Mouse (Mus musculus) heart, embryonic 14.5 days (tissue): ENCODE measurements around the gene Sh2b2. TPM values are rescaled to one million over a fixed set of nuclear protein-coding genes. Genes with fewer than 3 reads are reported as not detected.
"Not testable (repeated sequence)": the region's sequence is repeated elsewhere in the genome, so short reads cannot be mapped to it uniquely, and the experiment has no call there.

Experiments
- ATAC-seq: fragments of 200-750 bp; cut with Nextera tagmentation; 2 replicates; pipeline ENCODE4 v1.8.0; 2017; ENCODE audit warnings: low read depth, moderate TSS enrichment; ENCODE audit not compliant: insufficient number of reproducible peaks, insufficient read depth, low FRiP score
- H3K27ac ChIP-seq, 2 experiments: fragments of 200-500 bp in 1 of 2; fragments of 300-500 bp in 1 of 2; sonication (generic) in 1 of 2; replicated peaks in 1 of 2; 2 replicates each; pipeline ENCODE4 v1.5.1; 2012 to 2014; ENCODE audit warnings: low read depth in 2 of 2, low read length in 2 of 2, control low read depth in 1 of 2, mild to moderate bottlenecking in 1 of 2, mixed read lengths in 1 of 2; ENCODE audit not compliant: control insufficient read depth in 1 of 2, insufficient read depth in 1 of 2
- H3K27me3 ChIP-seq: fragments of 300-500 bp; sonication (generic); 2 replicates; pipeline ENCODE4 v1.6.1; 2014; ENCODE audit warnings: mild to moderate bottlenecking, low read length, control low read depth; ENCODE audit not compliant: control insufficient read depth, insufficient read depth
- H3K36me3 ChIP-seq: fragments of 300-500 bp; sonication (generic); 2 replicates; pipeline ENCODE4 v1.6.1; 2014; ENCODE audit warnings: mild to moderate bottlenecking, control low read depth, low read length, mixed read lengths; ENCODE audit not compliant: control insufficient read depth, insufficient read depth
- H3K4me1 ChIP-seq, 2 experiments: fragments of 200-500 bp in 1 of 2; fragments of 300-500 bp in 1 of 2; sonication (generic) in 1 of 2; 2 replicates each; pipeline ENCODE4 v1.6.1; 2012 to 2014; ENCODE audit warnings: low read length in 2 of 2, control low read depth in 1 of 2, mixed read lengths in 1 of 2; ENCODE audit not compliant: control insufficient read depth in 2 of 2, insufficient read depth in 2 of 2
- H3K4me2 ChIP-seq: fragments of 300-500 bp; sonication (generic); 2 replicates; pipeline ENCODE4 v1.6.1; 2014; ENCODE audit warnings: mild to moderate bottlenecking, low read length
- H3K4me3 ChIP-seq, 2 experiments: fragments of 200-500 bp in 1 of 2; fragments of 300-500 bp in 1 of 2; sonication (generic) in 1 of 2; 2 replicates each; pipeline ENCODE4 v1.5.1; 2012 to 2014; ENCODE audit warnings: low read length in 2 of 2, mild to moderate bottlenecking in 2 of 2, control low read depth in 1 of 2, low read depth in 1 of 2, moderate library complexity in 1 of 2; ENCODE audit not compliant: control insufficient read depth in 1 of 2, insufficient read depth in 1 of 2
- H3K9ac ChIP-seq: fragments of 300-500 bp; sonication (generic); 2 replicates; pipeline ENCODE4 v1.6.1; 2014; ENCODE audit warnings: mild to moderate bottlenecking, low read length
- H3K9me3 ChIP-seq: fragments of 300-500 bp; sonication (generic); 2 replicates; pipeline ENCODE4 v1.6.1; 2016; ENCODE audit warnings: low read length, control low read depth; ENCODE audit not compliant: control insufficient read depth
- WGBS: fragments of 180-500 bp; shearing (Covaris S2); extraction: QIAGEN DNeasy Blood & Tissue Kit; methylation state at CpG from one replicate; pipeline ENCODE4 v1.1.7; 2014; 5-methylcytosine and 5-hydroxymethylcytosine counted together
- polyA plus RNA-seq: library from polyadenylated mRNA; unstranded; fragments of >200 nt; fragmentation: Nextera tagmentation; extraction: Ambion mirVana; gene quantifications from 2 replicates; pipeline ENCODE4 v1.2.1, GENCODE M21; 2014

Sh2b2 gene
- polyA plus RNA-seq, 1 experiment from 2014 or later = 0.95 TPM

DNA sequence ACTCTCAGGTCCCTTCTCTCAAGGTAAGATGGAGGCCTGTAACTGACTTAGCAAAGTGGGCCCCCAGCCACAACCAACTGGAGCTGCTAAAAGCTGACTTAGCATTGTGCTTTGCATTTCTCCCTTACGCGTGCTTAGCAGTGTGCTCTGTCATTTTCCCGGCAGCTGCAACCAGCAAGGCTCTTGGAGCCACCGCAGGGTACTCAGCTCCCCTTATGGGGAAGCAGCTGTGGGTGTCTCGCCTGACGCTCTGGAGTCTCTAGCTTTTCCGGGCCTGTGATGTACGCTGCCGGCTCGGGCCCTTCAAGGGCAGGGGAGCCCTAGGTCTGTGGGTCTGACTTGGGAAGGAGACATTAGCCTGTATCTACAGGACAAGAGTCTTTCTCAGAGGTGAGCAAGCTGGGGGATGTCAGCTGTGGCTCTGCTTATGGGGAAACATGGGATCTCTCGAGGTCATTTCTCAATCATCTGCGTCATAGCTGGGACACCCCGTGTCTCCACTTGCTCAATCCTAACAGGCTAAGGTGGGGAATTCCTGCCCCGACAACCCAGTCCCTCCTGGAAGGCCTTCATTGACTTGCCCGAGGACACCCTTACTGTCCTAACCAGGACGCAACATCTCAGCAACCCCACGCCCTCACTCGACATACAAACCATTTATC is 29.2 kb downstream of the Sh2b2 start:
- WGBS = 78% methylated on average over 18 of the region's 18 CpGs
- Histone ChIP-seq H3K4me2 (no peak overlapping the region), H3K9ac (no peak overlapping the region), H3K27ac (no peak overlapping the region), H3K36me3 (no peaks in the 10 kb centered on the region), H3K9me3 (0 out of 2 replicates have a peak, but pooled peaks cover 2% of the 10 kb centered on the region), H3K27me3 (no peaks in the 10 kb centered on the region), H3K4me1 (no peaks in the 10 kb centered on the region), H3K4me3 (no peak overlapping the region)
- ATAC-seq = no peak

DNA sequence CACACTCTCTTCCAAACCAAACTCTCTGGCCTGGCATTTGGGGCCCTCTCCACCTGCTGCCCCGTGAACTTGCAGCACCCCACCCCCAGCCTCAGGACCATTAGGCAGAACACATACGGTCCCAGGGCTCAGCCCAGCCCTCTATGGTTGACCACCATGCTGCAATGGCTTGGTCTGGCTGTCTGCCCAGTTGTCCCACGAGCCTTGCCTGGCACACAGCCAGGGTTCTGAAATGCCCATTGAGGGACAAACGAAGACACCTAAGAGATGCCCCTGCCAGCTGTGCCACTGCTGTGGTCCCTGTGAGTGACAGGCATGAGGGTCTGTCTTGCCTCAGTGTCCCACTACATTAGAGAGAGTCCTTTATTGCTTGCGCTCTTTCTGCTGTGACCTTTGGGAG is 30.4 kb downstream of the Sh2b2 start:
- no peak for ATAC-seq
- Histone ChIP-seq H3K4me2 (no peak overlapping the region), H3K27ac (no peak overlapping the region), H3K9ac (no peak overlapping the region), H3K4me3 (no peak overlapping the region), H3K27me3 (no peaks in the 10 kb centered on the region), H3K4me1 (no peaks in the 10 kb centered on the region), H3K9me3 (0 out of 2 replicates have a peak, but pooled peaks cover 2% of the 10 kb centered on the region), H3K36me3 (no peaks in the 10 kb centered on the region)
- WGBS = 67% methylated on average over 5 of the region's 5 CpGs

DNA sequence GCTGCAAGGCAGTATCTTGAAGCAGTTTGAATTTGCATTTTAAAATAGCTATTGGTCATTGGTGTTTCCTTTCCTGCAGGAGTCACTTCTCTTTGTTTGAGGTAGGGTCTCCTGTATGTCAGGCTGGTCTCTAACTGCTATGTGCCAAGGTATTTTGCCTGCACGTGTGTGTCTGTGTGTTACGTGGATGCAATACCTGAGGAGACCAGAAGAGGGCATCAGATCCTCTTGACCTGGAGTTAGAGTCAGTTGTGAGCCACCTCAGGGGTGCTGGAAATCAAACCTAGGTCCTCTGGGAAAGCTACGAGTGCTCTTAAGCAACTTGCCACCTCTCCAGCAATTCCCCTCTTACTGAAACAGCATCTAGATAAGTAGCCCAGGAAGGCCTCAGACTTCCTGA is 31.1 kb downstream of the Sh2b2 start:
- no peak for ATAC-seq
- no peak overlapping the region for H3K27ac ChIP-seq
- H3K36me3 ChIP-seq = no peaks in the 10 kb centered on the region
- no peaks in the 10 kb centered on the region for H3K27me3 ChIP-seq
- WGBS = 87% methylated on average over 3 of the region's 3 CpGs
- no peak overlapping the region for H3K4me2 ChIP-seq
- H3K9ac ChIP-seq = no peak overlapping the region
- no peak overlapping the region for H3K4me3 ChIP-seq
- 0 out of 2 replicates have a peak, but pooled peaks cover 2% of the 10 kb centered on the region for H3K9me3 ChIP-seq
- no peaks in the 10 kb centered on the region for H3K4me1 ChIP-seq

DNA sequence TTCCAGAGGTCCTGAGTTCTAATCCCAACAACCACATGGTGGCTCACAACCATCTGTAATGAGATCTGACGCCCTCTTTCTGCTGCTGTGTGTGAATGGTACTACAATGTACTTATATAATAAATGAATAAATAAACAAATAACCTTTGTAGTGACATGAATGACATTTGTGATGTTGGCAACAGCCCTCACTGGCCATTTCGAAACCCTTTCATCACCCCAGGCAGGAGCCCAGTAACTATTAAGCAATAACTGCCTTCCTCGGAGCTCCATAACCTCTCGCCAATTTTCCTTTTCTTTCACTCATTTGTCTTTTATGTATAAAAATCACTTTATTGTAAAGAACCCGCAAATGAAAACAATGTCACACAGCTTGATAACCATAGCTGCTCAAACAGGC is 32.6 kb downstream of the Sh2b2 start:
- no peak overlapping the region for H3K4me3 ChIP-seq
- no peak overlapping the region for H3K4me2 ChIP-seq
- H3K9ac ChIP-seq = no peak overlapping the region
- H3K9me3 ChIP-seq = 0 out of 2 replicates have a peak, but pooled peaks cover 2% of the 10 kb centered on the region
- H3K27ac ChIP-seq = no peak overlapping the region
- H3K27me3 ChIP-seq = no peaks in the 10 kb centered on the region
- H3K4me1 ChIP-seq = no peaks in the 10 kb centered on the region
- H3K36me3 ChIP-seq = no peaks in the 10 kb centered on the region
- 82% methylated on average over 5 of the region's 5 CpGs for WGBS
- ATAC-seq = no peak

DNA sequence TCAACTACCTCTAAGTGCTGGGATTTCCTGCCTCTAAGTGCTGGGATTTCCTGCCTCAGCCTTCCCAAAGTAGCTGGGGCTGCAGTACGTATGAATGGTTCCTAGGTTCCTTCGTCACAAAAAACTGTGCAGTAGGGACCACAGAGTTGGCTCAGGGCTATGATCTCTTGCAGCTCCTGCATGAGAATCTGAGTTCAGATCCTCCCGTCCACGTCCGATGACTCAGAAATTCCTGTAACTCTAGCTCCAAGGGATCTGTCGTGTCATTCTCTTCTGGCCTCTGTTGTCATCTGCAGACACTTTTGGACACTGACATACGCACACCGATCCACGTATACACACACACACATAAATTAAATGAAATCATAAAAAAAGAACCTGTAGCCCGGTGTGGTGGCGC is 33.6 kb downstream of the Sh2b2 start:
- H3K4me2 ChIP-seq = no peak overlapping the region
- no peaks in the 10 kb centered on the region for H3K27me3 ChIP-seq
- no peaks in the 10 kb centered on the region for H3K4me1 ChIP-seq
- ATAC-seq = no peak
- no peak overlapping the region for H3K9ac ChIP-seq
- WGBS = 84% methylated on average over 11 of the region's 11 CpGs
- H3K9me3 ChIP-seq = 0 out of 2 replicates have a peak, but pooled peaks cover 2% of the 10 kb centered on the region
- no peak overlapping the region for H3K4me3 ChIP-seq
- no peak overlapping the region for H3K27ac ChIP-seq
- H3K36me3 ChIP-seq = no peaks in the 10 kb centered on the region

DNA sequence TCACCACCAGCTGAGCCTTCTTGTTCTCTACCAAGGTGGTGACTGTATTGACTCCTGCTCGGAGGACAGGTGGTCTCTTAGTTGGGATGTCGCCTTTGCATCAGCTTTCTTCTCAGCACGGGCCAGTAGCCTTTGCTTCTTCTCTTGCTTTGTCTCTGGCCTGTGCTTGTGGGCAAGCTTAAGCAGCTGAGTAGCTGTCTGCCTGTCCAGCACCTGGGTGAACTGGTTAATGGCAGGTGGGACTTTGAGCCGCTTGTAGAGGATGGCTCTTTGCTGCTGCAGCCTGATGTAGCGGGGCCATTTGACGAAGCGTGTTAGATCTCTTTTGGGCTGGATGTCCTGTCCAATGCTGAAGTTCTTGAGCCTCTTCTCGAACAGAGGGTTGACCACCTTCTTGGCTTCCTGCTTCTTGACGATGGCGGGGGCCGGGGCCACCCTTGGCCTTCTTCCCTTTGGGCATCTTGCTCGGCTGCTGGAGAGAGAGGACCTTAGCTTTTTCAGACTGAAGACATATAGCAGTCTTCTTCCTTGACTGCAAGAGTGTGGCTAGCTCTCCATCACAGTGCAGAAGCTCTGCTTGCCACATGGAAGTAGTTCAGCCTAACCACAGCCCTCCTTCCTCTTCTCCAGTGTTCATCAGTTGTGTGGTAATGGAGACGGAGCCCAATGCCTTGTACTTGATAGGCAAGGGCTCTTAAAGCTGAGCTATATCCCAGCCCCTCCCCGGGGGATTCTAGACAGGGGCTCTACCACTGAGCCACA is 34.8 kb downstream of the Sh2b2 start:
- not testable (repeated sequence) for H3K36me3 ChIP-seq, H3K9ac ChIP-seq, H3K4me3 ChIP-seq, ATAC-seq, H3K4me2 ChIP-seq, H3K27me3 ChIP-seq, H3K9me3 ChIP-seq, H3K27ac ChIP-seq, H3K4me1 ChIP-seq
- WGBS = 79% methylated on average over 14 of the region's 14 CpGs

DNA sequence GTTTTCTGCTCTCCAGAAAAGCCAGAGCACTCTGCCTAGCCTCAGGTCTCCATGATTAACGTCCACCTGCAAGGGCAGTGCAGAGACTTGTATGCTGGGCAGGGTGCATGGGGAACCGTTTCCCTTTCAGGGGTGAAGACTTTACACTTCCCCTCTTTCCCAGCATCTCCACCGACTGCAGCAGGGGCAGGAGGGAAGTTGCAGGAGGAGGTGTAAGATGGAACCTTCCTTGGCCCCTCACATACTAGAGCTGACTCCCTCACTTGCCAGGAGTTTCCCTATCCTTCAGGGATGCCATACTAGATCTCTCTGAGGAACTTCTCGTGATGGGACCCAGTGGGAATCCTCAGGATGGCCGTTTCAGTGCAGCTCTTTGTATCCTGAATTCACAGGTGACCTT is 35.8 kb downstream of the Sh2b2 start:
- H3K9me3 ChIP-seq = 0 out of 2 replicates have a peak, but pooled peaks cover 2% of the 10 kb centered on the region
- no peaks in the 10 kb centered on the region for H3K4me1 ChIP-seq
- no peak overlapping the region for H3K9ac ChIP-seq
- ATAC-seq = no peak
- no peak overlapping the region for H3K27ac ChIP-seq
- H3K27me3 ChIP-seq = no peaks in the 10 kb centered on the region
- H3K36me3 ChIP-seq = no peaks in the 10 kb centered on the region
- no peak overlapping the region for H3K4me2 ChIP-seq
- no peak overlapping the region for H3K4me3 ChIP-seq
- 62% methylated on average over 5 of the region's 5 CpGs for WGBS
